Mouse (Mus musculus) testis, adult 2 months (tissue): ENCODE results near the gene Ccdc148.

ENCODE experiments used
- CTCF ChIP-seq: fragments of 200-500 bp; IDR thresholded peaks from 2 replicates; pipeline ENCODE4 v1.5.1; 2012; ENCODE audit warnings: low read depth, mild to moderate bottlenecking, inconsistent platforms, low read length, moderate library complexity; ENCODE audit not compliant: control insufficient read depth, insufficient read depth, insufficient replicate concordance
- POLR2A ChIP-seq: fragments of 200-500 bp; IDR thresholded peaks from 2 replicates; pipeline ENCODE4 v1.6.1; 2012; ENCODE audit warnings: low read depth, mild to moderate bottlenecking, inconsistent platforms, low read length, moderate library complexity; ENCODE audit not compliant: control insufficient read depth

- TF ChIP-seq POLR2A, result no peak
- TF ChIP-seq CTCF, result no peak
These were observed 126.2 kb downstream of the Ccdc148 start for GRCm38 (mm10) chr2:59034281-59034680.
